Comparison of ENCODE assay signal across 7 mouse cellular contexts in the genomic region with DNA sequence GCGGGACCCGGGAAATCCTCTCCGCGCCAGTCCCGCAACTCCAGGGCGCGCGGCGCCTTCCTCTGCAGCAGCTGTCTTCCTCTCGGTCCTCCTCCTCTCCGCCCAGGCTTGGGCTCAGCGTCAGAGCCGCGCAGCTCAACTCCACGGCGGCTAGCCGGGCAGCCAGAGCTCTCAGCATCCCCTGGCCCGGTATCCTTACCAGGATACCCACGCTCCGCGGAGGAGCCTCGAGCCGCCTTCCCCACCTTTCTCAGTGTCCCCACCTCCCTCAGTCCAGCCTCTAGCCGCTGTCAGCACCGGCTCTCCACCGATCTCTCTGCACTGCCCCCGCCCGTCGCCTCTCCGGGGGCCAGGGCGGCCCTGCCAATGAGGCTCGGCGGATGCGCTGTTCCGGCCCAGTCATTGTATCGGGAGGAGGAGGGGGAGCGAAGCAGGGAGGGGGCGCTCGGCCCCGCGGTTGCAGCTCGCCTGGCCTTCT. TPM values are rescaled to one million over a fixed set of nuclear protein-coding genes. Genes with fewer than 3 reads are reported as not detected.
DNase-seq lines count a peak whose midpoint lies in the region; ATAC-seq lines count a peak whose summit lies in the region.

A gene (minus strand): TSS at position 276 of the 478 bp plus-strand sequence.

- intact Hi-C loops in gastrocnemius, postnatal 36 days (cut with DNase I): no loop called here

- no peak for ATAC-seq in inflammation-experienced regulatory T-cells, adult 6 months

- DNase-seq in adrenal gland, postnatal 36 days: peak; percentile 79 to 84
- DNase-seq in embryo, embryonic 10.5 days (ENCODE audit: low spot score): peak; percentile 90
- peak; percentile 34 to 44 for DNase-seq in gastrocnemius, postnatal 36 days
- peak; percentile 56 to 77 for DNase-seq in left cerebral cortex, adult 18-20 months (ENCODE audit: low spot score in 2 of 2)
- peak; percentile 69 for DNase-seq in lung, postnatal 25 days (ENCODE audit: low spot score)
- peak; percentile 60 for DNase-seq in right cerebral cortex, postnatal 14 days

RNA-seq across cellular contexts. Expression of the gene that starts here (rescaled TPM):
- 10 to 100 TPM; 18.3 to 22.1 TPM for total RNA-seq in adrenal gland, postnatal 36 days (2021)
- total RNA-seq in gastrocnemius, postnatal 36 days (2021): 1 to 10 TPM; 5.6 to 6.4 TPM
- polyA plus RNA-seq in inflammation-experienced regulatory T-cells, adult 6 months (2017; shearing (Covaris generic)): 10 to 100 TPM; 10.9 to 16.5 (median 12.1) TPM
- total RNA-seq in left cerebral cortex, adult 18-20 months (2021): 10 to 100 TPM; 14.9 to 15.1 TPM

Comparison
In these comparisons a context has a peak if more than half of its experiments do, and no peak if none do; other contexts are left out.
1. DNase-seq: peak in every context shown above with its lines; median percentile 90 in embryo, embryonic 10.5 days; 82 in adrenal gland, postnatal 36 days; 69 in lung, postnatal 25 days; 66 in left cerebral cortex, adult 18-20 months; 60 in right cerebral cortex, postnatal 14 days; 39 in gastrocnemius, postnatal 36 days.